Mouse (Mus musculus): ENCODE measurements around the gene Snrnp35. TPM values are rescaled to one million over a fixed set of nuclear protein-coding genes. Genes with fewer than 3 reads are reported as not detected.
A peak's percentile ranks its signal among the peaks of the same experiment; 100 is the strongest.
"Not testable (repeated sequence)": the region's sequence is repeated elsewhere in the genome, so short reads cannot be mapped to it uniquely, and the experiment has no call there.

Gene Snrnp35
- polyA plus RNA-seq, 1 experiment from 2014 or later, result 47.7 TPM

- no peak overlapping the region for H3K27ac ChIP-seq
- peaks cover 43% of the 10 kb centered on the region for H3K36me3 ChIP-seq (ENCODE audit: inconsistent target)
- WGBS (ENCODE audit: missing documents), result 91% methylated on average over 14 of the region's 16 CpGs
- H3K4me3 ChIP-seq (ENCODE audit: inconsistent target), result no peak overlapping the region
- H3K79me2 ChIP-seq (ENCODE audit: inconsistent target), result peaks cover 92% of the 10 kb centered on the region
Measured at GRCm38 (mm10) chr5:124450641-124451340, 32.1 kb upstream of the Snrnp35 start.

- Histone ChIP-seq H3K27ac (no peak overlapping the region), H3K79me2 (ENCODE audit: inconsistent target) (peaks cover 80% of the 10 kb centered on the region), H3K36me3 (ENCODE audit: inconsistent target) (peaks cover 60% of the 10 kb centered on the region), H3K4me3 (ENCODE audit: inconsistent target) (no peak overlapping the region)
- WGBS (ENCODE audit: missing documents), result 91% methylated on average over 15 of the region's 15 CpGs
Measured at GRCm38 (mm10) chr5:124452494-124453228, 30.3 kb upstream of the Snrnp35 start.

- Histone ChIP-seq H3K79me2 (ENCODE audit: inconsistent target) (peaks cover 71% of the 10 kb centered on the region), H3K4me3 (ENCODE audit: inconsistent target) (no peak overlapping the region), H3K36me3 (ENCODE audit: inconsistent target) (peaks cover 66% of the 10 kb centered on the region), H3K27ac (no peak overlapping the region)
- 95% methylated on average over 10 of the region's 13 CpGs for WGBS (ENCODE audit: missing documents)
Measured at GRCm38 (mm10) chr5:124453339-124454081, 29.4 kb upstream of the Snrnp35 start.

- Histone ChIP-seq H3K36me3 (ENCODE audit: inconsistent target) (peaks cover 69% of the 10 kb centered on the region), H3K27ac (no peak overlapping the region), H3K4me3 (ENCODE audit: inconsistent target) (no peak overlapping the region), H3K79me2 (ENCODE audit: inconsistent target) (peaks cover 66% of the 10 kb centered on the region)
- 90% methylated on average over 1 of the region's 1 CpGs for WGBS (ENCODE audit: missing documents)
Measured at GRCm38 (mm10) chr5:124454082-124454419, 28.9 kb upstream of the Snrnp35 start.

GRCm38 (mm10) chr5:124456762-124457161 is 26.2 kb upstream of the Snrnp35 start:
- WGBS (ENCODE audit: missing documents), result 96% methylated on average over 6 of the region's 6 CpGs
- Histone ChIP-seq H3K36me3 (ENCODE audit: inconsistent target) (peaks cover 79% of the 10 kb centered on the region), H3K4me3 (ENCODE audit: inconsistent target) (no peak overlapping the region), H3K79me2 (ENCODE audit: inconsistent target) (peaks cover 39% of the 10 kb centered on the region; the same call in 1 of the 2 replicates), H3K27ac (no peak overlapping the region)

GRCm38 (mm10) chr5:124460922-124461321 is 22.0 kb upstream of the Snrnp35 start:
- H3K79me2 ChIP-seq (ENCODE audit: inconsistent target); H3K27ac ChIP-seq; H3K4me3 ChIP-seq (ENCODE audit: inconsistent target): not testable (repeated sequence)
- H3K36me3 ChIP-seq (ENCODE audit: inconsistent target), result peaks cover 91% of the 10 kb centered on the region
- 94% methylated on average over 14 of the region's 14 CpGs for WGBS (ENCODE audit: missing documents)

GRCm38 (mm10) chr5:124462297-124463025 is 20.5 kb upstream of the Snrnp35 start:
- 86% methylated on average over 8 of the region's 8 CpGs for WGBS (ENCODE audit: missing documents)
- H3K79me2 ChIP-seq (ENCODE audit: inconsistent target), result no peaks in the 10 kb centered on the region; the same call in 1 of the 2 replicates
- peaks cover 80% of the 10 kb centered on the region for H3K36me3 ChIP-seq (ENCODE audit: inconsistent target)
- no peak overlapping the region for H3K27ac ChIP-seq
- H3K4me3 ChIP-seq (ENCODE audit: inconsistent target), result no peak overlapping the region

GRCm38 (mm10) chr5:124463462-124463861 is 19.5 kb upstream of the Snrnp35 start:
- Histone ChIP-seq H3K36me3 (ENCODE audit: inconsistent target) (peaks cover 75% of the 10 kb centered on the region), H3K4me3 (ENCODE audit: inconsistent target) (no peak overlapping the region), H3K27ac (no peak overlapping the region), H3K79me2 (ENCODE audit: inconsistent target) (no peaks in the 10 kb centered on the region; the same call in 1 of the 2 replicates)
- WGBS (ENCODE audit: missing documents), result 97% methylated on average over 5 of the region's 5 CpGs

GRCm38 (mm10) chr5:124464905-124465304 is 18.0 kb upstream of the Snrnp35 start:
- Histone ChIP-seq H3K27ac (no peak overlapping the region), H3K4me3 (ENCODE audit: inconsistent target) (no peak overlapping the region), H3K79me2 (ENCODE audit: inconsistent target) (peaks cover 9% of the 10 kb centered on the region; the same call in 1 of the 2 replicates), H3K36me3 (ENCODE audit: inconsistent target) (peaks cover 75% of the 10 kb centered on the region)

GRCm38 (mm10) chr5:124467766-124468165 is 15.2 kb upstream of the Snrnp35 start:
- Histone ChIP-seq H3K79me2 (ENCODE audit: inconsistent target) (peaks cover 36% of the 10 kb centered on the region), H3K36me3 (ENCODE audit: inconsistent target) (peaks cover 49% of the 10 kb centered on the region), H3K4me3 (ENCODE audit: inconsistent target) (no peak overlapping the region), H3K27ac (no peak overlapping the region)
- 22% methylated on average over 1 of the region's 1 CpGs for WGBS (ENCODE audit: missing documents)

GRCm38 (mm10) chr5:124468365-124468764 is 14.6 kb upstream of the Snrnp35 start:
- Histone ChIP-seq H3K4me3 (ENCODE audit: inconsistent target) (no peak overlapping the region), H3K79me2 (ENCODE audit: inconsistent target) (peaks cover 42% of the 10 kb centered on the region), H3K36me3 (ENCODE audit: inconsistent target) (peaks cover 43% of the 10 kb centered on the region), H3K27ac (no peak overlapping the region)
- 81% methylated on average over 7 of the region's 7 CpGs for WGBS (ENCODE audit: missing documents)

- Histone ChIP-seq H3K27ac (no peak overlapping the region), H3K79me2 (ENCODE audit: inconsistent target) (peaks cover 53% of the 10 kb centered on the region), H3K36me3 (ENCODE audit: inconsistent target) (peaks cover 34% of the 10 kb centered on the region), H3K4me3 (ENCODE audit: inconsistent target) (no peak overlapping the region)
- WGBS (ENCODE audit: missing documents), result 94% methylated on average over 6 of the region's 6 CpGs
Measured at GRCm38 (mm10) chr5:124469486-124469885, 13.4 kb upstream of the Snrnp35 start.

GRCm38 (mm10) chr5:124470591-124471171 is 12.3 kb upstream of the Snrnp35 start:
- WGBS (ENCODE audit: missing documents), result 85% methylated on average over 6 of the region's 6 CpGs
- H3K4me3 ChIP-seq (ENCODE audit: inconsistent target), result no peak overlapping the region
- peaks cover 24% of the 10 kb centered on the region for H3K36me3 ChIP-seq (ENCODE audit: inconsistent target)
- H3K27ac ChIP-seq, result no peak overlapping the region
- peaks cover 63% of the 10 kb centered on the region for H3K79me2 ChIP-seq (ENCODE audit: inconsistent target)

GRCm38 (mm10) chr5:124478873-124479204 is 4.1 kb upstream of the Snrnp35 start:
- peak overlapping the region; percentile 92 for H3K27ac ChIP-seq
- WGBS (ENCODE audit: missing documents), result 25% methylated on average over 1 of the region's 1 CpGs
- H3K36me3 ChIP-seq (ENCODE audit: inconsistent target), result no peaks in the 10 kb centered on the region
- no peak overlapping the region for H3K4me3 ChIP-seq (ENCODE audit: inconsistent target)
- peaks cover 54% of the 10 kb centered on the region for H3K79me2 ChIP-seq (ENCODE audit: inconsistent target)
